Mouse (Mus musculus): ENCODE measurements around the gene Rpl5. TPM values are rescaled to one million over a fixed set of nuclear protein-coding genes. Genes with fewer than 3 reads are reported as not detected.

The Rpl5 gene
- total and polyA plus RNA-seq, 2 experiments from 2014 or later, result 57.8 to 106 TPM

GRCm38 (mm10) chr5:107915280-107915679 is 15.0 kb downstream of the Rpl5 start:
- no peak overlapping the region for H3K27ac ChIP-seq
- no peaks in the 10 kb centered on the region for H3K9me3 ChIP-seq (ENCODE audit: low read length)
- no peaks in the 10 kb centered on the region for H3K27me3 ChIP-seq (ENCODE audit: insufficient read depth, low read length)
- ATAC-seq (no peak), DNase-seq (ENCODE audit: low spot score) (no peak)
- H3K9ac ChIP-seq (replicated peaks; ENCODE audit: low read length), result no peak overlapping the region
- H3K4me2 ChIP-seq (ENCODE audit: low read depth, low read length), result no peak overlapping the region
- H3K4me3 ChIP-seq (ENCODE audit: low read length), result no peak overlapping the region
- WGBS, result 38% methylated on average over 4 of the region's 4 CpGs
- H3K36me3 ChIP-seq (ENCODE audit: insufficient read depth, low read length), result no peaks in the 10 kb centered on the region; the same call in 1 of the 2 replicates
- no peaks in the 10 kb centered on the region for H3K4me1 ChIP-seq (ENCODE audit: insufficient read depth, low read length)
- TF ChIP-seq CTCF (IDR thresholded peaks at IDR 0.05; ENCODE audit: low read depth), result no peak

- peak; percentile 58 for ATAC-seq
Measured at GRCm38 (mm10) chr5:107921400-107922252, 21.3 kb downstream of the Rpl5 start.

DNA sequence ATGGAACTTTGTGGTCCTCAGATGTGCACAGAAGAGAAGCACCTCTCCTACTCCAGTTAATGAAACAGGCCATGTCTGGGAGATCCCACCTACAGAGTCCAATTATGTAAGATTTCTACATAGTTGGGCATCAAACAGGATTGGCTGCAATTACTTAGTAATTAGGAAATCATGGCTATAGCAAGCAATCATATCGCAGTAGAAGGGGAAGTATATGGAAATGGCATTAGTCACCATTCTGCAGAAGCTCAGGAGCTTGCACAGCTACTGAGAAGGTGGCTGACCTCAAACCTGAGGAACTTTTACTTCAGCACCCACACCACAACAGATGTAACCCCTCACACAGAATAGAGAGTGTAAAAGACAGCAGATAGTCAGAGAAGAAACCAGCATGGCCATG is 22.5 kb downstream of the Rpl5 start:
- H3K9me3 ChIP-seq (ENCODE audit: low read length), result no peaks in the 10 kb centered on the region
- no peak overlapping the region for H3K9ac ChIP-seq (replicated peaks; ENCODE audit: low read length)
- no peaks in the 10 kb centered on the region for H3K27me3 ChIP-seq (ENCODE audit: insufficient read depth, low read length)
- no peak for DNase-seq (ENCODE audit: low spot score)
- H3K27ac ChIP-seq, result no peak overlapping the region
- WGBS, result 82% methylated on average over 1 of the region's 1 CpGs
- H3K4me1 ChIP-seq (ENCODE audit: insufficient read depth, low read length), result no peaks in the 10 kb centered on the region
- no peaks in the 10 kb centered on the region for H3K36me3 ChIP-seq (ENCODE audit: insufficient read depth, low read length)
- no peak for ATAC-seq
- no peak for TF ChIP-seq CTCF (IDR thresholded peaks at IDR 0.05; ENCODE audit: low read depth)
- H3K4me3 ChIP-seq (ENCODE audit: low read length), result no peak overlapping the region
- no peak overlapping the region for H3K4me2 ChIP-seq (ENCODE audit: low read depth, low read length)

More at GRCm38 (mm10) chr5:107921400-107922252, 21.3 kb downstream of the Rpl5 start:
- 84% methylated on average over 2 of the region's 2 CpGs for WGBS
- Histone ChIP-seq H3K9me3 (ENCODE audit: low read length) (no peaks in the 10 kb centered on the region), H3K4me2 (ENCODE audit: low read depth, low read length) (no peak overlapping the region), H3K9ac (replicated peaks; ENCODE audit: low read length) (no peak overlapping the region), H3K36me3 (ENCODE audit: insufficient read depth, low read length) (no peaks in the 10 kb centered on the region), H3K27me3 (ENCODE audit: insufficient read depth, low read length) (no peaks in the 10 kb centered on the region), H3K4me3 (ENCODE audit: low read length) (no peak overlapping the region), H3K4me1 (ENCODE audit: insufficient read depth, low read length) (no peaks in the 10 kb centered on the region), H3K27ac (no peak overlapping the region)
- peak; percentile 88 for DNase-seq (ENCODE audit: low spot score)
- TF ChIP-seq CTCF (IDR thresholded peaks at IDR 0.05; ENCODE audit: low read depth), result peak; percentile 93

- no peak overlapping the region for H3K4me3 ChIP-seq (ENCODE audit: low read length)
- no peaks in the 10 kb centered on the region for H3K9me3 ChIP-seq (ENCODE audit: low read length)
- no peak for ATAC-seq
- no peaks in the 10 kb centered on the region for H3K27me3 ChIP-seq (ENCODE audit: insufficient read depth, low read length)
- no peak for DNase-seq (ENCODE audit: low spot score)
- WGBS, result 67% methylated on average over 8 of the region's 8 CpGs
- H3K36me3 ChIP-seq (ENCODE audit: insufficient read depth, low read length), result no peaks in the 10 kb centered on the region
- H3K9ac ChIP-seq (replicated peaks; ENCODE audit: low read length), result no peak overlapping the region
- TF ChIP-seq CTCF (IDR thresholded peaks at IDR 0.05; ENCODE audit: low read depth), result no peak
- no peak overlapping the region for H3K4me2 ChIP-seq (ENCODE audit: low read depth, low read length)
- no peak overlapping the region for H3K27ac ChIP-seq
- H3K4me1 ChIP-seq (ENCODE audit: insufficient read depth, low read length), result no peaks in the 10 kb centered on the region
Measured at GRCm38 (mm10) chr5:107924564-107924963, 24.3 kb downstream of the Rpl5 start.

- no peak overlapping the region for H3K27ac ChIP-seq
- H3K4me3 ChIP-seq (ENCODE audit: low read length), result no peak overlapping the region
- DNase-seq (ENCODE audit: low spot score) (no peak), ATAC-seq (no peak)
- H3K36me3 ChIP-seq (ENCODE audit: insufficient read depth, low read length), result no peaks in the 10 kb centered on the region
- H3K9ac ChIP-seq (replicated peaks; ENCODE audit: low read length), result no peak overlapping the region
- no peak overlapping the region for H3K4me2 ChIP-seq (ENCODE audit: low read depth, low read length)
- WGBS, result 84% methylated on average over 11 of the region's 11 CpGs
- no peaks in the 10 kb centered on the region for H3K27me3 ChIP-seq (ENCODE audit: insufficient read depth, low read length)
- H3K9me3 ChIP-seq (ENCODE audit: low read length), result no peaks in the 10 kb centered on the region
- no peak for TF ChIP-seq CTCF (IDR thresholded peaks at IDR 0.05; ENCODE audit: low read depth)
- no peaks in the 10 kb centered on the region for H3K4me1 ChIP-seq (ENCODE audit: insufficient read depth, low read length)
Measured at GRCm38 (mm10) chr5:107926550-107927249, 26.4 kb downstream of the Rpl5 start.

DNA sequence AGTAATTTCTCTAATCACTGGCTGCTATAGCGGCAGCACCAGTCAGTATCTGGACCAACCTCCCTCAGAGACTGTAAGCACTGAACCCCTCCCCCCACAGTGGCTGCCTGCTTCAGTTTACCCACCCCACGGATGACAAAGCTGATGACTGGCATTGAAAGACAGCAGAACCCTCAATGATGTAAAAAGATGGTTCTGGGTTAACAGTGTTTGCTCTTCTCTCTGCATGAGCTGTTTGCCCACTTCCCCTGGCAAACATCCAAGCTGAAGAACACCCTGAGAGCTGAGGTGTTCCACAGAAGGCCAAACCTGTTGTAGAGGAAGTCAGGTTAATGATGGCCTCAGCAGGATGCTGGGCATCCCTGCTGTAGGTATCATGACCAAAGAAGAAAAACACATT is 32.3 kb downstream of the Rpl5 start:
- Histone ChIP-seq H3K4me3 (ENCODE audit: low read length) (no peak overlapping the region), H3K4me2 (ENCODE audit: low read depth, low read length) (no peak overlapping the region), H3K27me3 (ENCODE audit: insufficient read depth, low read length) (no peaks in the 10 kb centered on the region), H3K4me1 (ENCODE audit: insufficient read depth, low read length) (no peaks in the 10 kb centered on the region), H3K9me3 (ENCODE audit: low read length) (no peaks in the 10 kb centered on the region), H3K9ac (replicated peaks; ENCODE audit: low read length) (no peak overlapping the region), H3K36me3 (ENCODE audit: insufficient read depth, low read length) (no peaks in the 10 kb centered on the region), H3K27ac (no peak overlapping the region)
- 46% methylated on average over 2 of the region's 2 CpGs for WGBS
- TF ChIP-seq CTCF (IDR thresholded peaks at IDR 0.05; ENCODE audit: low read depth), result no peak
- DNase-seq (ENCODE audit: low spot score) (peak; percentile 24), ATAC-seq (no peak)

Measured in hindbrain, postnatal 0 days (tissue).